Mouse (Mus musculus) heart, embryonic 11.5 days (tissue): ENCODE data around the gene Nenf. TPM values are rescaled to one million over a fixed set of nuclear protein-coding genes. Genes with fewer than 3 reads are reported as not detected.

Experiments used
- ATAC-seq: fragments of 200-750 bp; cut with Nextera tagmentation; replicated peaks from 2 replicates; pipeline ENCODE4 v1.8.0; 2017; ENCODE audit warnings: moderate library complexity; ENCODE audit not compliant: insufficient number of reproducible peaks, low FRiP score, low TSS enrichment
- H3K27ac ChIP-seq: fragments of 300-500 bp; sonication (generic); 2 replicates; pipeline ENCODE4 v1.5.1; 2014; ENCODE audit warnings: mild to moderate bottlenecking, low read depth, low read length
- H3K27me3 ChIP-seq: fragments of 300-500 bp; sonication (generic); 2 replicates; pipeline ENCODE4 v1.6.1; 2014; ENCODE audit warnings: mild to moderate bottlenecking, low read length, mixed read lengths; ENCODE audit not compliant: control insufficient read depth, insufficient read depth
- H3K36me3 ChIP-seq: fragments of 300-500 bp; sonication (generic); 2 replicates; pipeline ENCODE4 v1.6.1; 2014; ENCODE audit warnings: mild to moderate bottlenecking, low read length, moderate library complexity, mixed read lengths; ENCODE audit not compliant: control insufficient read depth, insufficient read depth
- H3K4me1 ChIP-seq: fragments of 300-500 bp; sonication (generic); 2 replicates; pipeline ENCODE4 v1.6.1; 2014; ENCODE audit warnings: low read length; ENCODE audit not compliant: control insufficient read depth, insufficient read depth
- H3K4me2 ChIP-seq: fragments of 300-500 bp; sonication (generic); 2 replicates; pipeline ENCODE4 v1.6.1; 2014; ENCODE audit warnings: mild to moderate bottlenecking, moderate library complexity
- H3K4me3 ChIP-seq: fragments of 300-500 bp; sonication (generic); 2 replicates; pipeline ENCODE4 v1.5.1; 2014; ENCODE audit warnings: low read depth, low read length
- H3K9ac ChIP-seq: fragments of 300-500 bp; sonication (generic); 2 replicates; pipeline ENCODE4 v1.6.1; 2014; ENCODE audit warnings: mild to moderate bottlenecking, low read depth, low read length, moderate library complexity
- H3K9me3 ChIP-seq: fragments of 300-500 bp; sonication (generic); replicated peaks from 2 replicates; pipeline ENCODE4 v1.6.1; 2016; ENCODE audit warnings: low read length; ENCODE audit not compliant: control insufficient read depth
- WGBS: fragments of 180-500 bp; shearing (Covaris S2); extraction: QIAGEN DNeasy Blood & Tissue Kit; methylation state at CpG from one replicate; pipeline ENCODE4 v1.1.7; 2014; ENCODE audit not compliant: insufficient replicate concordance; 5-methylcytosine and 5-hydroxymethylcytosine counted together
- polyA plus RNA-seq: library from polyadenylated mRNA; unstranded; fragments of >200 nt; fragmentation: Nextera tagmentation; extraction: Ambion mirVana; gene quantifications from 2 replicates; pipeline ENCODE4 v1.2.1, GENCODE M21; 2014

Gene Nenf
- polyA plus RNA-seq, 1 experiment from 2014 or later: 106 TPM

GRCm38 (mm10) chr1:191259121-191259520 is 58.9 kb downstream of the Nenf start:
- no peak; the same call in 1 of the 2 replicates for ATAC-seq
- H3K4me2 ChIP-seq: peak overlapping the region; percentile 23

GRCm38 (mm10) chr1:191258521-191258920 is 59.5 kb downstream of the Nenf start:
- ATAC-seq: no peak
- H3K9me3 ChIP-seq: no peaks in the 10 kb centered on the region
- H3K36me3 ChIP-seq: no peaks in the 10 kb centered on the region
- H3K4me1 ChIP-seq: peaks cover 10% of the 10 kb centered on the region
- no peak overlapping the region for H3K4me3 ChIP-seq
- 56% methylated on average over 3 of the region's 3 CpGs for WGBS
- H3K4me2 ChIP-seq: peak overlapping the region; percentile 23; the same call in 1 of the 2 replicates
- no peaks in the 10 kb centered on the region for H3K27me3 ChIP-seq
- no peak overlapping the region for H3K9ac ChIP-seq
- H3K27ac ChIP-seq: no peak overlapping the region

More at GRCm38 (mm10) chr1:191259121-191259520, 58.9 kb downstream of the Nenf start:
- Histone ChIP-seq H3K27me3 (no peaks in the 10 kb centered on the region), H3K9me3 (no peaks in the 10 kb centered on the region), H3K27ac (no peak overlapping the region), H3K36me3 (no peaks in the 10 kb centered on the region), H3K4me3 (no peak overlapping the region), H3K4me1 (peaks cover 10% of the 10 kb centered on the region), H3K9ac (no peak overlapping the region)
- WGBS: 23% methylated on average over 7 of the region's 7 CpGs

- Histone ChIP-seq H3K9me3 (no peaks in the 10 kb centered on the region), H3K27ac (no peak overlapping the region), H3K9ac (no peak overlapping the region), H3K36me3 (no peaks in the 10 kb centered on the region), H3K4me2 (no peak overlapping the region), H3K27me3 (no peaks in the 10 kb centered on the region), H3K4me3 (no peak overlapping the region), H3K4me1 (peaks cover 10% of the 10 kb centered on the region)
- ATAC-seq: no peak
- 48% methylated on average over 2 of the region's 2 CpGs for WGBS
Observed at GRCm38 (mm10) chr1:191257981-191258380, 60.0 kb downstream of the Nenf start.

- ATAC-seq: no peak
- Histone ChIP-seq H3K27ac (no peak overlapping the region), H3K9me3 (no peaks in the 10 kb centered on the region)
Observed at GRCm38 (mm10) chr1:191257351-191257771, 60.6 kb downstream of the Nenf start.

More at GRCm38 (mm10) chr1:191257351-191257771, 60.6 kb downstream of the Nenf start:
- H3K4me1 ChIP-seq: peaks cover 10% of the 10 kb centered on the region
- WGBS: 57% methylated on average over 3 of the region's 3 CpGs
- no peaks in the 10 kb centered on the region for H3K27me3 ChIP-seq
- no peaks in the 10 kb centered on the region for H3K36me3 ChIP-seq
- no peak overlapping the region for H3K4me3 ChIP-seq
- no peak overlapping the region for H3K4me2 ChIP-seq
- H3K9ac ChIP-seq: no peak overlapping the region

Other genes starting within 250 kb of the Nenf start
- gene Batf3, start 220.3 kb downstream of the Nenf start, polyA plus RNA-seq: 3.9 and 5.1 TPM in 2 replicates
- not detected in 2 replicates for gene Fam71a, start 153.4 kb downstream of the Nenf start, polyA plus RNA-seq
- 13.7 and 17.4 TPM in 2 replicates for gene Atf3, start 100.2 kb downstream of the Nenf start, polyA plus RNA-seq
- gene Tmem206, start 7.7 kb upstream of the Nenf start, polyA plus RNA-seq: 18.7 and 19.0 TPM in 2 replicates
- gene Ppp2r5a, start 85.1 kb upstream of the Nenf start, polyA plus RNA-seq: 41.1 and 43.4 TPM in 2 replicates